Mouse (Mus musculus) macrophage (primary cell): Measurements from ENCODE around the gene Usp20. TPM values are rescaled to one million over a fixed set of nuclear protein-coding genes. Genes with fewer than 3 reads are reported as not detected.

ENCODE experiments used
- H3K27ac ChIP-seq: fragments of 350-480 bp; formaldehyde crosslinking; 2 replicates; pipeline ENCODE4 v1.9.0; 2021
- H3K36me3 ChIP-seq: fragments of 350-480 bp; formaldehyde crosslinking; 2 replicates; pipeline ENCODE4 v1.9.0; 2021; ENCODE audit errors: inconsistent target
- H3K4me3 ChIP-seq: fragments of 350-480 bp; formaldehyde crosslinking; 2 replicates; pipeline ENCODE4 v1.9.0; 2021; ENCODE audit errors: inconsistent target
- H3K79me2 ChIP-seq: fragments of 350-480 bp; formaldehyde crosslinking; 2 replicates; pipeline ENCODE4 v1.9.0; 2021; ENCODE audit errors: inconsistent target
- WGBS: methylation state at CpG from one replicate; pipeline ENCODE4 v1.1.7; 2026; ENCODE audit warnings: inconsistent platforms; ENCODE audit not compliant: missing documents; 5-methylcytosine and 5-hydroxymethylcytosine counted together
- polyA plus RNA-seq: library from polyadenylated mRNA; stranded (reverse); fragments of 250-400 nt; gene quantifications from 3 replicates; pipeline ENCODE4 v1.2.4, GENCODE M21; 2018; ENCODE audit warnings: inconsistent platforms

Gene Usp20
- polyA plus RNA-seq, 1 experiment from 2014 or later, result 2.9 TPM

DNA sequence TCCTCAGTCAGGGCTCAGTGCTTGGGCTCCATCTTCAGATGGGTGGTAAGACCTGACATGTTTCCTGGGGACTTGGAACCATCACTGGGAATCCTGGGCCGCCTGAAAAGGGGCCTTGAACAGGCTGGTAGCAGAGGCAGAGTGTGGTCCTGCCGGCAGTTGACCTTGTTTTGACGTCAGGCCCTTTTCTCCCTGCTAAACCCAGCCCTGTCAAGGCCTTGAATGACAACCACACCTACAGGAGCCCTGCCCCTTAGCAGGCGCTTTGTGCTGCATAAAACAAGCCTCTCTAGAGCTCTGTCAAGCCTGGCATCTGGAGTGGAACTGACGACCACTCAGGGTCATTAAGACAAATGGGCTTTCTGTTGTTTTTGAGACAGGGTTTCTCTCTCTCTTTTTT, 22.2 kb upstream of the Usp20 start:
- WGBS, result 76% methylated on average over 5 of the region's 5 CpGs
- no peak overlapping the region for H3K4me3 ChIP-seq
- no peak overlapping the region for H3K27ac ChIP-seq
- H3K36me3 ChIP-seq, result peaks cover 90% of the 10 kb centered on the region
- peaks cover 61% of the 10 kb centered on the region for H3K79me2 ChIP-seq

DNA sequence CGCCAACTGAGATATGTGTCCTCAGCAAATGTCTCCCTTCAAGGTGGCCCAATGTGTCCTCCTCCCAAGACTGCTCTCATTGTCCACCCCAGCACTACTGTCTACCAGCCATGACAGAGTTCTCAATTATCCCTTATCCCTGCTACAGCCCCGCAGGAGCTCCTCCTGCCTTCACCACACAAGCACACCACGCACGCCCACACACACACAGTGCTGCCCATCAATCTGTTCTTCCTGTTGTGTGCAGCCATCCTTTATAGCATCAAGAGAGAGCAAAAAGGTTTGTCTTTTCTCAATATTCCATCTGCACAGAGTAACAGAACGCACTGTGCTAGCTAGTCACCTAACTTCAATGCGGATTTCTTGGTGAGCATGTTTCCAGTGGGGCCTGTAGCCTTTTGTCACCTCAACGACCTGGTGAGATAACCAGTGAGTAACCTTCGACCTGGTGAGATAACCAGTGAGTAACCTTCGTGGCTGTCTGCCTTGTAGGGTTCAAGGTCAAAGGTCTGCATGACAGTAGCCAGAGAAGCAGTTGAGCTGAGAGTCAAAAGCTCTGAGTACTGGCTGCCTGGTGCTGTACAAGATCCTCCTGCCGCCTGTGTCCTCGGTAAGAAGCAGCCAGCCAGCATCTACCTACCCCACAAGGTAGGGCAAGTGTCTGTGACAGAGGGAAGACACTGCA, 19.4 kb upstream of the Usp20 start:
- peaks cover 57% of the 10 kb centered on the region for H3K79me2 ChIP-seq
- no peak overlapping the region for H3K27ac ChIP-seq
- H3K36me3 ChIP-seq, result peaks cover 71% of the 10 kb centered on the region
- 92% methylated on average over 11 of the region's 11 CpGs for WGBS
- H3K4me3 ChIP-seq, result no peak overlapping the region

DNA sequence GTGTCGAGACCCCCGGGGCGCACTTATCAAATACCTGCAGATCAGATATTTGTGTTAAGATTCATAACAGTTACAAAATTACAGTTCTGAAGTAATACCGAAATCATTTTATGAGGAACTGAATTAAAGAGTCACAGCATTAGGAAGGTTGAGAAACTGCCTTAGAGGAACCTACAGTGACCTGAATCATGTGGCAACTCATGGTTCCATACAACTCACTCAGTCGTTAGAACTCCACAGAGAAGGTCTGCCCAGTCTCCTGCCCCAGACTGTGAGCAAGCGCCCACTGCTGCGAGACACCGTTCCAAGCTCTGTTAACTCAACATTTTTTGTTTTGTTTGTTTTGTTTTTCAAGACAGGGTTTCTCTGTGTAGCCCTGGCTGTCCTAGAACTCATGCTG, 16.5 kb upstream of the Usp20 start:
- Histone ChIP-seq H3K79me2 (peaks cover 53% of the 10 kb centered on the region), H3K4me3 (no peak overlapping the region), H3K36me3 (peaks cover 43% of the 10 kb centered on the region), H3K27ac (peak overlapping the region; percentile 50)
- 19% methylated on average over 8 of the region's 8 CpGs for WGBS

DNA sequence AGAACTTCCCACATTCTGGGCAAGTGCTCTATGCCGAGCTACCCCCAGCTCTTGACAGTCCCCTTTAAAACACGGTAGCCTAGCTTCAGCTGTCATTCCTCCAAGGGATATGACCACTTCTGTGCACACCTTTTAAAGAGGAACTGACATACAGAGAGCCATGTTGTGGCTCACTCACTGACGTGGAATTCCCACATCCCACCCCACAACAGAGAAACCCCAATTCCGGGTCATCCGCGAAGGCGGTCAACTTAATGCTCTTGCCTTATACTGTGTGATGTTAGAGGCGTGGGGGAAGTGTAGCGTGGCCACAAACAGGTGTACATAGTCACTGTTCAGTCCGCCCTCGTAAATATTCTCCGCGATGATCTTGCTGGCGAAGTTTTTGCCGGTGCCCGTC, 15.3 kb upstream of the Usp20 start:
- H3K4me3 ChIP-seq, result peak overlapping the region; percentile 79
- peak overlapping the region; percentile 50 for H3K27ac ChIP-seq
- H3K36me3 ChIP-seq, result peaks cover 31% of the 10 kb centered on the region
- 2% methylated on average over 16 of the region's 16 CpGs for WGBS
- peaks cover 53% of the 10 kb centered on the region for H3K79me2 ChIP-seq

DNA sequence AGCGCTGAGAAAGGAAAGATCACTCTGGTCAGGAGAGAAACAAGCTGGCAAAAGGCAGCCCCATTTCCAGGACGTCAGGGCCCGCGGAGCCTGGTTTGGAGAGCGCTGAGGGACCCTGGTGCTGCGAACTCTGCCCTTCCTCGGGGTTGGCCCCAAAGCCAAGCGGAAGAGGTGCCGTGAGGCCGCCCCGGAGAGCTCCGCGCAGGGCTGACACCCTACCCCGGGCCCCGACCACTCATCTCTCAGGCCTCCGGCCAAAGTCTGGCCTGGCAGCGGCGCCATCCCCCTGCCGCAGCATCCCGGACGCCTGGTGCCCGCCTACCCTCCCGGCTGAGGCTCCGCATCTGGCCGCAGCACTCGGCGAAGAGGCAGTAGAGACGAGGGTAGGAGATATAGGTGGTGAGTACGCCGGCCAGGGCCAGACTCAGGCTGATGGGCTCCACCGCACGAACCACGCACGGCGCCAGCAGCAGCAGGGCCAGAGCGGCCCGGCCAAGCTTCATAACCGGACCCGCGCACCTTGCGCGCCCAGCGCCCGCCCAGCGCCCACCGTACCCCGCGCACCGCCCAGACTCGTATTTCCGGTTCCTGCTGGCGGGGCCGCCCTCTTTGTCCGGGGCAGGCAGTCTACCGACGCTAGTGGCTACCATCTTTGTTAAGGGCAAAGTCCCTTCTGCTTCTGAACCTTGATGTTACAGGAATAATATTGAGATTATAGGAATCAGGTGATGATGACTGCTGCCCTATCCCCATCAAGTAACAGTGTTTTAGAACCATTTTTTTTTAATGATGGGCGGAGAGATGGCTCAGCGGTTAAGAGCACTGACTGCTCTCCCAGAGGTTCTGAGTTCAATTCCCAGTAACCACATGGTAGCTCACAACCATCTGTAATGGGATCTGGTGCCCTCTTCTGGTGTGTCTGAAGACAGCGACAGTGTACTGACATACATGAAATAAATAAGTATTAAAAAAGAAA, 14.4 kb upstream of the Usp20 start, which contains the start of gene Tor1a:
TSS of gene Tor1a (minus strand) at position 582 of the 976 bp plus-strand sequence.
- peaks cover 26% of the 10 kb centered on the region for H3K36me3 ChIP-seq
- peak within 1 kb of the TSS; percentile 79 for H3K4me3 ChIP-seq
- peaks cover 46% of the 10 kb centered on the region for H3K79me2 ChIP-seq
- WGBS, result 2% methylated on average over 59 of the region's 59 CpGs
- H3K27ac ChIP-seq, result peak within 1 kb of the TSS; percentile 50

DNA sequence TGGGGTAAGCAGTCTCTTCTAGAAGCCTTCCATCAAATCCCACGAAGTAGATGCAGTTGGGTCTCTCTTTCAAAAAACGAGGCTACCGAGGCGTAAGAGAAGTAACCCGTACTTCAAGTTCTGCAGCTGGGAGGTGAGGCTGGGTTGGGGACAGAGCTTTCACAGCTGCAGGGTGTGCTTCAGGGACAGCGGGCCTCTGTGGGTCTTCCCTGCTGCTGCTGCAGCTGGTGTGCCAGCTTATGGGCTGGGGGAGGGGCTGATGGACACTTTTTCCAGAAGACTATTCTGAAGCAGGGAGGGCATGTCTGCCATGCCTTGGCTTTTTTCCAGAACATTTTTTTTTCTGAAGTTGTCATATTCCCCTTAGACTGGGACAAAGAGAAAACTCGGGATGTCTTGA, 945 bp downstream of the Usp20 start:
- peak overlapping the region; percentile 98; the same call in 1 of the 2 replicates for H3K4me3 ChIP-seq
- H3K27ac ChIP-seq, result no peak overlapping the region
- peaks cover 12% of the 10 kb centered on the region; the same call in 1 of the 2 replicates for H3K36me3 ChIP-seq
- WGBS, result 81% methylated on average over 7 of the region's 7 CpGs
- peaks cover 11% of the 10 kb centered on the region for H3K79me2 ChIP-seq

DNA sequence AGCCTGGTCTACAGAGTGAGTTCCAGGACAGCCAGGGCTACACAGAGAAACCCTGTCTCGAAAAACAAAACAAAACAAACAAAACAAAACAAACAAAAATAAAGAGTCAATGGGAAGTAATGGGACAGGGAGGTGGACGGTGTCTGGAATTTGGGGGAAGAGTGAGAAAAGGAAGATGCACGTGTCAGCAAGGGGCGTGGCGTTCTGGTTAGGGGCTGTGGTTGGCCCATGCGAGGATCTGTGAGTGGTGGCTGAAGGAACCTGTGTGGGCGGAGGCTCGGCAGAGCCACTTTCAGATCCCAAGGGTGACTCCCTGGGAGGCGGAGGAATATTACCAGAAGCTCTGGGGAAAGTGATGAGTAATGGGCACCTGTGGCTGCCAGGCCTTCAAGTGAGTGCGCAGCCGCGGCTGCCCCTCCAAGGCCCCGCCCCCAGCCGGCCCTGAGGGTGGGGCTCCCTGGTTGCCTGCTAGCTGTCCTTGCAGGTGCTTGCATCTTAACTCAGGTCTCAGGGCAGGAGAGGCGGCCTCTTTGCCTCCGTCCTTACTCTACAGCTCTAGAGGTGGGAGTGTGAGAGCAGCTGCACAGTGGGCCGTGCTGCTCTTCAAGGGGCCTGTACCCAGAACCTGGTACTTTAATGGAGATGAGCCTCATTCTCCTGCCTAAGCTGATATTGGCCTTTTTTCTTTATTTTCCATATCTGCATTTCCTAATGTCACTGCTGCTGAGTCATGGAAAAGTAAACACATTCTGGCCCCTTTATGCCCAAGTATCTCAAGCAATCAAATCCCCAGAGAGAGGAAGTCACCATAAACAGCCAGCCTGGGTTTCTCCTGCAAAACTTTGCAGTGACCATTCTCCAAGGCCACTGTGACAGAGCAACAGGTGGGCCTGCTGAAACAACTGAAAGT, 3.3 kb downstream of the Usp20 start:
- WGBS, result 55% methylated on average over 16 of the region's 17 CpGs
- Histone ChIP-seq H3K36me3 (no peaks in the 10 kb centered on the region), H3K79me2 (peaks cover 11% of the 10 kb centered on the region), H3K4me3 (no peak overlapping the region), H3K27ac (no peak overlapping the region)

DNA sequence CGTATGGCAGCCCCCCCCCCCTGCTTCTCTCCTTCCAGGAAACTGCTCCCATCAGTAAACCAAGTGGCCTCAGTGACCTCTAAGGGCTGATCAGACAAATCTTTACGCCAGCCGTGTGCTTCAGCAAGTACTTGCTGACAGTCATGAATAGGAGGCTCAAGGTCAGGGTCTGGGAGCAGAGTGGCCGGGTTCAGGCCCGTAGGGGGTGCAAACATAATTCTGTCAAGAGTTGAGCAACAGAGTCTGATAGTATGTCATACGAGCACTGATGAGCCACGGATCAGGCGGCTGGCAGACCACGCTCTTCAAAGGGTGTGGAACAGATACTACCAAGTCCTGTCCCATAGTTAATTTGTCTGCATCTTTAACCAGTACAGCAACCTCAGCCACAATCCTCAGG, 8.1 kb downstream of the Usp20 start:
- 96% methylated on average over 9 of the region's 9 CpGs for WGBS
- H3K79me2 ChIP-seq, result no peaks in the 10 kb centered on the region
- H3K27ac ChIP-seq, result no peak overlapping the region
- H3K4me3 ChIP-seq, result no peak overlapping the region
- H3K36me3 ChIP-seq, result no peaks in the 10 kb centered on the region

DNA sequence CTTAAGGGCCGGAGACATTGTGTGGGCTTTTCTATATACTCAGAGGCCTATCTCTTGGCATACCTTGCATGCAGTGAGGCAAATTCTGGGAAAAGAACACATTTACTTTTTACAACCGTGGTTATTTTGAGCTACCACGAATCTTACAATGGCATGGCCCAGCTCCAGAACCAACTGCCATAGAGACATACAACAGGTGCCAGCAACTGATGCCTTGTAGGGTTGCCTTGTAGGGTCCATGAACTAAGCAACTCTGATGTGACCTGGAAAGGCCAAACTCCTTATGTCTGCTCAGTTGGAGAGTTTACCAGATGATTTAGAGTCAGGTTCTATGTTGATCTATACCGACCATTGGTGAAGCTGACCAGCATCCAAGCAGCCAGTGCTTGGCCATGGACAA, 12.8 kb downstream of the Usp20 start:
- Histone ChIP-seq H3K79me2 (no peaks in the 10 kb centered on the region), H3K4me3 (no peak overlapping the region), H3K27ac (no peak overlapping the region), H3K36me3 (no peaks in the 10 kb centered on the region)
- WGBS, result 94% methylated on average over 4 of the region's 4 CpGs

DNA sequence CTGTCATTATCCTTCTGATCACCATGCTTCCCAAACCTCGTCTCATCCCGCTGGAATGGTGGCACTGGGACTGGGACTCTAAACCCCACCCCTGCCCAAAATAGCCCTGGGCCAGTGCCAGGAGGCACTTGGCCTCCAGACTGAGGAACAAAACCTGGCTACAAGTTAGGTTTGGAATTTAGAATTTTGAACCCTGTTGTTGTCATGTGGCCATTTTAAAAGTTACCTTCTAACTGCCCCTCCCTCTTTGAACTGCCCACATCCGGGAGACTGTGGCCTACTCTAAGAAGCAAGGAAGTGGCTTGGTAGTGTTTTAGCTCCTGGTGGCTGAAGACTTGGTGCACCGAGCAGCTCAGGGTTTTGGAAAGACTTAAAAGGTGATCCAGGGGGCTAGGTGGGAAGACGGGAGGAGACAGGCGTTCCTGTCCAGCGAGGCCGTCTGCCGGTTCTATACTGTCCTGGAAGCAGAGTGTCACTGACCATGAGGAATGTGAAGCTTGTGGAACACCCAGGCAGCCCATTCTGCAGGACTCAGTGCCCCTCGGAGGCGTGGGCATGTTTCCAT, 13.4 kb downstream of the Usp20 start:
- Histone ChIP-seq H3K27ac (no peak overlapping the region), H3K36me3 (no peaks in the 10 kb centered on the region), H3K79me2 (no peaks in the 10 kb centered on the region), H3K4me3 (no peak overlapping the region)
- 91% methylated on average over 11 of the region's 11 CpGs for WGBS

DNA sequence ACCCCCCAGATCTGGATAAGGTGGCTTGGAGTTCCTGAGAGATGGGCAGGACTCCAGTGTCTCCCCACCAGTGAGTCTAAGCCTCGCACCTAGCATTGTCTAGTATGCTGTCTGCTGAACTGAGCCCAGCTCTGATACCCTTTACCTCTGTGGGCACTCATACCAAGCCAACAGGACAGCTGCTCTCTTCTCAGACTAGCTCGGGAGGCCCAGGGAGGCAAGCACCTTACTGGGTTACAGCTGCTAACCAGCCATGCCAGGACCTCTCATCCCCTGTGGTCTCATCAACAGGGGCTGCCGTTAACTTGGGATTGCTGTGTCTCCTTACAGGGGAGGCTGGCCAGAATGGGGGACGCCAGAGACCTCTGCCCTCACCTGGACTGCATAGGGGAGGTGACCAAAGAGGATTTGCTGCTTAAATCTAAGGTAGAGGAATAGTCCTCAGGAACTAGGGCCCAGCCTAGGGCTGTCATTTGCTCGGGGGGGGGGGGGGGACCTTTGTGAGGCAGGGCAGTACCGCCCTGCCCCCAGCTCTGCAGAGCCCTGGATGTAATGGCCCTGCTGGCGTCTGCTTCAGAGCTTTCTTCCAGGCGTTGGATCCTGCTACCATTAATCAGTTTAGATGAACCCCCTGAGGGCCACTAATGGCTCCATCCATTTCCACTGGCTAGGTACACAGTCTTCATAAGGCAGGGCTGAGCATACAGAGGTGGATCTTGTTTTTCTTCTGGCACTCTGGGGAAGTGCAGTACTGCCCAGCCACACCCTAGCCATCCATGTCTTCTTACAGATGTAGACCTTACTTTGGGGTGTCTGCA, 16.6 kb downstream of the Usp20 start:
- WGBS, result 92% methylated on average over 8 of the region's 8 CpGs
- Histone ChIP-seq H3K36me3 (no peaks in the 10 kb centered on the region), H3K27ac (no peak overlapping the region), H3K79me2 (no peaks in the 10 kb centered on the region), H3K4me3 (no peak overlapping the region)

DNA sequence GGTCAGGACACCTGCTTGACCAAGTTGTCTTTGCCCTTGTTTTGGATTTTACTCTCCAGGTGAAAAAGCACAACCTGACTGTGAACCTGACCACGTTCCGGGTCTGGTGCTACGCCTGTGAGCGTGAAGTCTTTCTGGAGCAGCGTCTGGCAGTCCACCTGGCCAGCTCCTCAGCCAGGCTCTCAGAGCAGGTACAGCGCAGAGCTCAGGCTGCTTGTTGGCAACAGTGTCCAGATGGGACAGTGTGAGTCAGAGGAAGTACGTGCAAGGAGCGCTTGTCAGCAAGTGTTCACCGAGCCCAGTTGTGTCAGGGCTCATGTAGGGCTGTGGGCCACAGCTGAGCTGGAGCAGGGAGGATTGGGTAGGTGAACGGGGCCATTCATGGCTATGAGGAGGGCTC, 20.8 kb downstream of the Usp20 start:
- Histone ChIP-seq H3K36me3 (no peaks in the 10 kb centered on the region), H3K4me3 (no peak overlapping the region), H3K27ac (no peak overlapping the region), H3K79me2 (no peaks in the 10 kb centered on the region)
- WGBS, result 95% methylated on average over 10 of the region's 10 CpGs

DNA sequence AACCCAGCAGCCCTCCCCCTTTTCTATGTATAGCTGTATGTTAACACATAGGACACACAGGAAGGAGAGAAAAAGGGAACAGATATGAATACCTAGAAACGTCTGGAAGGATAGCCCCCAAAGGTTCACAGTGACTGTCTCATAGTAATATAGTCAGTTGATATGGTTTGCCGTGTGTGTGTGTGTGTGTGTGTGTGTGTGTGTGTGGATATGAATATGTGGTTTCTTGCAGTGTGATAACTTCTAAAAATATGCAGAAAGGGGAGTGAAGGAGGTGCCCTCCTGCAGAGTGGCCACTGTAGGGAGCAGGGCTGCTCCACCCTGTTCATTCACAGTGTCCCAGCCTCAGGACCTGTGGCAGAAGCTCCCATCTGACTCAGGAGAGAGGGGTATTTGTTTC, 23.4 kb downstream of the Usp20 start:
- no peaks in the 10 kb centered on the region for H3K79me2 ChIP-seq
- H3K36me3 ChIP-seq, result no peaks in the 10 kb centered on the region
- no peak overlapping the region for H3K4me3 ChIP-seq
- no peak overlapping the region for H3K27ac ChIP-seq
- WGBS, result 81% methylated on average over 2 of the region's 2 CpGs
